Mouse (Mus musculus): ENCODE results near the gene Cd33. TPM values are rescaled to one million over a fixed set of nuclear protein-coding genes. Genes with fewer than 3 reads are reported as not detected.

Cd33 gene
- polyA plus RNA-seq, 1 experiment from 2014 or later, result 0.91 TPM

DNA sequence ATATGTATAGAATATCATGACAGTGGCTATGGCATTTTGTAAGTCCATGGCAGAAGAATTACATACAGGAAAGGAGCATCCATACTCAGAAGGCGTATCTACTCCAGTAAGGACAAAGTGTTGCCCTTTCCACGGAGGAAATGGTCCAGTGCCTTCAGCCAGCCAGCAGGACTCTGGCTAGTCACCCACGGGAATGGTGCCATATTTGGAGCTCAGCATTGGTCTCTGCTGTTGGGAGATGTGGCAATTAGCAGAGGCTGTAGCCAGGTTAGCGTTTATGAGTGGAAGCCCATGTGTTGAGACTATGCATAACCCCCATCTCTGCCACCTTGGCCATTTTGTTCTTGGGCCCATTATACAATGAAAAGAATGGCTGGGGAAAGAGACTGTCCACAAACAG is 4.0 kb upstream of the Cd33 start:
- ATAC-seq (ENCODE audit: low FRiP score), result no peak
- H3K36me3 ChIP-seq, result no peaks in the 10 kb centered on the region
- H3K4me3 ChIP-seq, result no peak overlapping the region
- WGBS, result 79% methylated on average over 4 of the region's 4 CpGs
- H3K9ac ChIP-seq, result no peak overlapping the region
- no peaks in the 10 kb centered on the region for H3K9me3 ChIP-seq
- no peaks in the 10 kb centered on the region for H3K27me3 ChIP-seq
- H3K27ac ChIP-seq, result no peak overlapping the region
- H3K4me2 ChIP-seq, result no peak overlapping the region
- H3K4me1 ChIP-seq (replicated peaks), result no peaks in the 10 kb centered on the region

DNA sequence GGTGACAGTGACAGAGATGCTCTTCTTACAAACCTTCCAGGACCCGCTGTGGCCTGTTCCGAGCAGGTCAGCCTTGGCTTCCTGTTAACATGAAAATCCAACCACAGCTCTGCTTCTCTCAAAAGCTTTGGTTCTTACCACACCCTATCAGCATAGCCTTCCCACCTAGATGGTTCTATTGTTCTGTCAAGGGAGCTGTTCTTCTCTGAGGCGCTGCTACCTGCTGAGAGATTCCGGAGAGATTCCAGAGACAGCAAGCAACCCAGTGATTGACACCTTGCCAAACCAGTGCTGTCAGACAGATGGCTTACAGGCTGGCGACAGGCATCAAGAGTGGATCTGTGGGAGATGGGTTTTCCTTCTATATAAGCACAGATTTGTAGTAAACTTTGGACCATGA is 3.4 kb upstream of the Cd33 start:
- H3K27me3 ChIP-seq, result no peaks in the 10 kb centered on the region
- no peak for ATAC-seq (ENCODE audit: low FRiP score)
- H3K4me3 ChIP-seq, result no peak overlapping the region
- H3K4me1 ChIP-seq (replicated peaks), result no peaks in the 10 kb centered on the region
- no peak overlapping the region for H3K4me2 ChIP-seq
- WGBS, result 39% methylated on average over 5 of the region's 5 CpGs
- H3K9ac ChIP-seq, result no peak overlapping the region
- H3K36me3 ChIP-seq, result no peaks in the 10 kb centered on the region
- no peak overlapping the region for H3K27ac ChIP-seq
- no peaks in the 10 kb centered on the region for H3K9me3 ChIP-seq

GRCm38 (mm10) chr7:43545656-43546545 is 1.7 kb upstream of the Cd33 start:
- no peak for ATAC-seq (ENCODE audit: low FRiP score)

GRCm38 (mm10) chr7:43538524-43538923 is 5.7 kb downstream of the Cd33 start:
- Histone ChIP-seq H3K9ac (no peak overlapping the region), H3K4me3 (no peak overlapping the region), H3K27me3 (no peaks in the 10 kb centered on the region), H3K4me2 (no peak overlapping the region), H3K9me3 (no peaks in the 10 kb centered on the region), H3K27ac (no peak overlapping the region), H3K36me3 (no peaks in the 10 kb centered on the region), H3K4me1 (replicated peaks) (no peaks in the 10 kb centered on the region)
- ATAC-seq (ENCODE audit: low FRiP score), result no peak
- 67% methylated on average over 4 of the region's 4 CpGs for WGBS

More at GRCm38 (mm10) chr7:43545656-43546545, 1.7 kb upstream of the Cd33 start:
- Histone ChIP-seq H3K9me3 (no peaks in the 10 kb centered on the region), H3K27ac (no peak overlapping the region), H3K9ac (no peak overlapping the region), H3K27me3 (no peaks in the 10 kb centered on the region), H3K4me3 (no peak overlapping the region), H3K4me1 (replicated peaks) (no peaks in the 10 kb centered on the region), H3K4me2 (no peak overlapping the region), H3K36me3 (no peaks in the 10 kb centered on the region)
- WGBS, result 65% methylated on average over 7 of the region's 7 CpGs

DNA sequence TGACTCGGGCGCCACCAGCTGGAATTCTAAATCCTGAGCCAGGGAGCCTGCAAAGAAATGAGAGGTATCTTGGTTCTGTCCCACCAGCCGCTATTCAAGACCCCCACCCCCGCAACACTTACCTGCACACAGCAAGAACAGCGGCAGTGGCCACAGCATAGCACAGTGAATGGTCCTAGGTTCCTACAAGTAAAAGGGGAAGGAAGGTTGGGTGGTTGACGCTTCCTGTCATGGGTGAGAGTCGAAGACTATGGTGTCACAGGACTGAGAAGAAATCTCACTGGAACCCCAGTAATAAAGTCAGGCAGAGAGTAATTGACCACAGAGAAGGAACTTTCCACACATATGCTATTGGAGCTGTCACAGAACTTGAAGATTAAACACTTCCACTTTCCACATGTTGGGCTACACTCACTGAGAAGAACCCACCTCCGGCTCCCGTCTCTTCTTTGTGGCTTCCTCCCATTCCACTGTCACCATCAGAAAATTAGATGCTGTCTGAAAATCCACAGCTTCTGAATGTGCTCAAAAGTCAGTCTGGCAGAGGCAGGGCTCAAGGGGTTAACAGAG is 11.2 kb downstream of the Cd33 start:
- Histone ChIP-seq H3K4me2 (no peak overlapping the region), H3K9me3 (no peaks in the 10 kb centered on the region), H3K4me1 (replicated peaks) (no peaks in the 10 kb centered on the region), H3K9ac (no peak overlapping the region), H3K27me3 (no peaks in the 10 kb centered on the region), H3K27ac (no peak overlapping the region), H3K4me3 (no peak overlapping the region), H3K36me3 (no peaks in the 10 kb centered on the region)
- 91% methylated on average over 9 of the region's 9 CpGs for WGBS
- no peak for ATAC-seq (ENCODE audit: low FRiP score)

GRCm38 (mm10) chr7:43530216-43530785 is 13.9 kb downstream of the Cd33 start:
- no peak overlapping the region for H3K4me3 ChIP-seq
- ATAC-seq (ENCODE audit: low FRiP score), result no peak
- no peaks in the 10 kb centered on the region for H3K36me3 ChIP-seq
- no peaks in the 10 kb centered on the region for H3K27me3 ChIP-seq
- 78% methylated on average over 8 of the region's 8 CpGs for WGBS
- no peaks in the 10 kb centered on the region for H3K4me1 ChIP-seq (replicated peaks)
- H3K9me3 ChIP-seq, result no peaks in the 10 kb centered on the region
- no peak overlapping the region for H3K9ac ChIP-seq
- no peak overlapping the region for H3K27ac ChIP-seq
- no peak overlapping the region for H3K4me2 ChIP-seq

- Histone ChIP-seq H3K27me3 (no peaks in the 10 kb centered on the region), H3K36me3 (no peaks in the 10 kb centered on the region), H3K27ac (no peak overlapping the region), H3K4me2 (no peak overlapping the region), H3K9ac (no peak overlapping the region), H3K4me1 (replicated peaks) (no peaks in the 10 kb centered on the region), H3K4me3 (no peak overlapping the region), H3K9me3 (no peaks in the 10 kb centered on the region)
- WGBS, result 57% methylated on average over 3 of the region's 3 CpGs
- ATAC-seq (ENCODE audit: low FRiP score), result no peak
Measured at GRCm38 (mm10) chr7:43525313-43525712, 18.9 kb downstream of the Cd33 start.

GRCm38 (mm10) chr7:43522776-43523175 is 21.5 kb downstream of the Cd33 start:
- Histone ChIP-seq H3K36me3 (no peaks in the 10 kb centered on the region), H3K4me3 (no peak overlapping the region), H3K27me3 (no peaks in the 10 kb centered on the region), H3K4me1 (replicated peaks) (no peaks in the 10 kb centered on the region), H3K9ac (no peak overlapping the region), H3K9me3 (no peaks in the 10 kb centered on the region), H3K27ac (no peak overlapping the region), H3K4me2 (no peak overlapping the region)
- ATAC-seq (ENCODE audit: low FRiP score), result no peak
- WGBS, result 87% methylated on average over 2 of the region's 2 CpGs

GRCm38 (mm10) chr7:43518341-43518740 is 25.9 kb downstream of the Cd33 start:
- WGBS, result 80% methylated on average over 15 of the region's 15 CpGs
- Histone ChIP-seq H3K27me3 (no peaks in the 10 kb centered on the region), H3K9ac (no peak overlapping the region), H3K4me2 (no peak overlapping the region), H3K4me3 (no peak overlapping the region), H3K4me1 (replicated peaks) (no peaks in the 10 kb centered on the region), H3K9me3 (no peaks in the 10 kb centered on the region), H3K27ac (no peak overlapping the region), H3K36me3 (no peaks in the 10 kb centered on the region)
- no peak for ATAC-seq (ENCODE audit: low FRiP score)

GRCm38 (mm10) chr7:43515076-43515475 is 29.2 kb downstream of the Cd33 start:
- Histone ChIP-seq H3K4me3 (no peak overlapping the region), H3K4me2 (no peak overlapping the region), H3K27me3 (no peaks in the 10 kb centered on the region), H3K27ac (no peak overlapping the region), H3K36me3 (no peaks in the 10 kb centered on the region), H3K4me1 (replicated peaks) (no peaks in the 10 kb centered on the region), H3K9ac (no peak overlapping the region), H3K9me3 (no peaks in the 10 kb centered on the region)
- 85% methylated on average over 5 of the region's 5 CpGs for WGBS
- no peak for ATAC-seq (ENCODE audit: low FRiP score)

DNA sequence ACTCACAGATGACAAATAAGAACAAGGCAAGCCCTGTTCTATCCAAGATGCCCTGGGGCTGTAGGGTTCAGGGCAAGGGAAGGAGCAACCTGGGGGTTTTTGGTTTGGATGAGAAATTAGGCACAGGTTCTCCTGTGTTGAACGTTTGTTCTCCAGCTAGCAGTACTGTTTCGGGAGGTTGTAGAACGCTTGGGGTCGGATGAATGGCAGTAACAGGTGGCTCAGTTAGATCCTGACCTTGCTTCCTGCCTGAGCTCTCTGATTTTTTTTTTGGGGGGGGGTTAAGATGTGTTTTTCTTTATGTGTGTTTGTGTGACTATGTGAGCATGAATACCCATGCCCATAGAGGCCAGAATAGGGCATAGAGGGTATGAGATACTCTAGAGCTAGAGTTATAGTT is 31.7 kb downstream of the Cd33 start:
- no peaks in the 10 kb centered on the region for H3K36me3 ChIP-seq
- no peak overlapping the region for H3K27ac ChIP-seq
- no peak overlapping the region for H3K4me3 ChIP-seq
- no peak for ATAC-seq (ENCODE audit: low FRiP score)
- H3K9me3 ChIP-seq, result no peaks in the 10 kb centered on the region
- H3K27me3 ChIP-seq, result no peaks in the 10 kb centered on the region
- WGBS, result 90% methylated on average over 4 of the region's 4 CpGs
- no peaks in the 10 kb centered on the region for H3K4me1 ChIP-seq (replicated peaks)
- no peak overlapping the region for H3K4me2 ChIP-seq
- H3K9ac ChIP-seq, result no peak overlapping the region

DNA sequence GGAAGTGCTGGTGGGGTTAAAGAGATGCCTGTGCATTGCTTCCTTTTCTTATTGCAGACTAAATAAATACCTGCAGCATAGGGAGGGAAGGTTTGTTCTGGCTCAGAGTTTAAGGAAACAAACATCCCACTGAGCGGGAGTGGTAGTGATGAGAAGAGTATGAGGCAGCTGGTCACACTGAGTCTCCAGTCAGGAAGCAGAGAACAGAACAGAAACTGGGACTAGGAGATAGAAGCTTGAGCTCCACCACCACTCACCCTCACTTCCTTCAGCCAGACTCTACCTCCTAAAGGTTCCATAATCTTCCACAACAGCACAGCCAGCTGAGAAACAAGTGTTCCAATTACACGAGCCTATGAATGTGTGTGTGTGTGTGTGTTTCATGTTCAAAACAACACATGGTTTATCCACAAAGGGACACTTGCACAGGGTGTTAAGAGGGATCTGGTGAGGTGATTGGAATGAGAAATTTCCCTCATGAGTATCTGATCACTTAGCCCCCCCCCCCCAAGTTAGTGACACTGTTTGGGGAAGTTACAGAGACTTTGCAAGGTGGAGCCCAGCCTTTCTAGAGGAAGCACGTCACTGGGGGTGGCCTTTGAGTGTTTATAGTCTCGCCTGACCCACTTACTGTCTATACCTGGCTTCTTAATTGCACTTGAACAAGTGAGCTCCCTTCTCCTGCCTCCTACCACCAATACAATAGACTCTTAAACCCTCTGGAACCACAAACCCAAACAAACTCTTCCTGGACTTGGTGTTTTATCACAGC is 32.3 kb downstream of the Cd33 start:
- Histone ChIP-seq H3K27ac (no peak overlapping the region), H3K27me3 (no peaks in the 10 kb centered on the region), H3K4me1 (replicated peaks) (no peaks in the 10 kb centered on the region), H3K9me3 (no peaks in the 10 kb centered on the region), H3K9ac (no peak overlapping the region), H3K36me3 (no peaks in the 10 kb centered on the region), H3K4me3 (no peak overlapping the region), H3K4me2 (no peak overlapping the region)
- no peak for ATAC-seq (ENCODE audit: low FRiP score)
- WGBS, result 71% methylated on average over 4 of the region's 4 CpGs
